Mouse (Mus musculus) limb, embryonic 14.5 days (tissue): ENCODE results near the gene Pam. TPM values are rescaled to one million over a fixed set of nuclear protein-coding genes. Genes with fewer than 3 reads are reported as not detected.
A peak's percentile ranks its signal among the peaks of the same experiment; 100 is the strongest.
"Not testable (repeated sequence)": the region's sequence is repeated elsewhere in the genome, so short reads cannot be mapped to it uniquely, and the experiment has no call there.

Experiments used
- ATAC-seq: fragments of 200-750 bp; cut with Nextera tagmentation; 2 replicates; pipeline ENCODE4 v1.8.0; 2017; ENCODE audit warnings: low read depth, moderate number of reproducible peaks, moderate TSS enrichment; ENCODE audit not compliant: low FRiP score
- DNase-seq: peaks from one replicate; pipeline ENCODE4 v3.0.0-alpha.2; 2015; ENCODE audit warnings: low spot score
- H3K27ac ChIP-seq: fragments of 300-500 bp; sonication (generic); replicated peaks from 2 replicates; pipeline ENCODE4 v1.5.1; 2014; ENCODE audit warnings: low read depth, mild to moderate bottlenecking, low read length, moderate library complexity, mixed read lengths
- H3K27me3 ChIP-seq: fragments of 300-500 bp; sonication (generic); 2 replicates; pipeline ENCODE4 v1.6.1; 2014; ENCODE audit warnings: low read length, mixed read lengths; ENCODE audit not compliant: control insufficient read depth, insufficient read depth
- H3K36me3 ChIP-seq: fragments of 300-500 bp; sonication (generic); 2 replicates; pipeline ENCODE4 v1.6.1; 2014; ENCODE audit warnings: mild to moderate bottlenecking, low read length, moderate library complexity, mixed read lengths; ENCODE audit not compliant: control insufficient read depth, insufficient read depth
- H3K4me1 ChIP-seq: fragments of 300-500 bp; sonication (generic); 2 replicates; pipeline ENCODE4 v1.6.1; 2014; ENCODE audit warnings: antibody characterized with exemption, low read length, mixed read lengths; ENCODE audit not compliant: control insufficient read depth, insufficient read depth
- H3K4me2 ChIP-seq: fragments of 300-500 bp; sonication (generic); replicated peaks from 2 replicates; pipeline ENCODE4 v1.6.1; 2014; ENCODE audit warnings: low read depth, mild to moderate bottlenecking, low read length, moderate library complexity; ENCODE audit not compliant: severe bottlenecking
- H3K4me3 ChIP-seq: fragments of 300-500 bp; sonication (generic); replicated peaks from 2 replicates; pipeline ENCODE4 v1.5.1; 2014; ENCODE audit warnings: low read length
- H3K9ac ChIP-seq: fragments of 300-500 bp; sonication (generic); 2 replicates; pipeline ENCODE4 v1.6.1; 2014; ENCODE audit warnings: mild to moderate bottlenecking, low read depth, low read length, moderate library complexity; ENCODE audit not compliant: severe bottlenecking
- H3K9me3 ChIP-seq: fragments of 300-500 bp; sonication (generic); 2 replicates; pipeline ENCODE4 v1.6.1; 2016; ENCODE audit warnings: low read length; ENCODE audit not compliant: control insufficient read depth
- POLR2A ChIP-seq: fragments of 200-500 bp; IDR thresholded peaks from 2 replicates; pipeline ENCODE4 v1.8.0; 2012; ENCODE audit warnings: inconsistent platforms, mild to moderate bottlenecking, moderate library complexity, borderline replicate concordance; ENCODE audit not compliant: insufficient read depth, insufficient read length; ENCODE audit errors: extremely low read depth
- WGBS: fragments of 180-500 bp; shearing (Covaris S2); extraction: QIAGEN DNeasy Blood & Tissue Kit; methylation state at CpG from one replicate; pipeline ENCODE4 v1.1.7; 2014; 5-methylcytosine and 5-hydroxymethylcytosine counted together
- polyA plus RNA-seq, 2 experiments: library from polyadenylated mRNA; depleted of rRNA in 1 of 2; stranded (reverse) in 1 of 2; unstranded in 1 of 2; fragments of >200 nt; fragmentation: Nextera tagmentation in 1 of 2; extraction: Ambion mirVana in 1 of 2; gene quantifications; 2 replicates each; pipeline versions ENCODE4 v1.2.1 to v1.2.3; 2012 to 2014

Gene Pam
- polyA plus RNA-seq, 2 experiments = 37.8 to 54.1 TPM

GRCm38 (mm10) chr1:98015564-98015963 is 79.9 kb downstream of the Pam start:
- no peaks in the 10 kb centered on the region for H3K27me3 ChIP-seq
- no peaks in the 10 kb centered on the region for H3K9me3 ChIP-seq
- no peak overlapping the region for H3K27ac ChIP-seq
- no peak overlapping the region for H3K4me3 ChIP-seq
- no peak overlapping the region for H3K9ac ChIP-seq
- ATAC-seq (no peak), DNase-seq (no peak)
- 63% methylated on average over 4 of the region's 4 CpGs for WGBS
- H3K4me2 ChIP-seq = no peak overlapping the region
- no peak for TF ChIP-seq POLR2A
- H3K4me1 ChIP-seq = no peaks in the 10 kb centered on the region
- no peaks in the 10 kb centered on the region for H3K36me3 ChIP-seq

- H3K4me2 ChIP-seq = no peak overlapping the region
- H3K27ac ChIP-seq = no peak overlapping the region
- DNase-seq (peak; percentile 84), ATAC-seq (peak; percentile 60; the same call in 1 of the 2 replicates)
- H3K27me3 ChIP-seq = no peaks in the 10 kb centered on the region
- WGBS = 55% methylated on average over 7 of the region's 7 CpGs
- H3K36me3 ChIP-seq = no peaks in the 10 kb centered on the region
- peaks cover 7% of the 10 kb centered on the region for H3K4me1 ChIP-seq
- no peak overlapping the region for H3K9ac ChIP-seq
- no peak overlapping the region for H3K4me3 ChIP-seq
- no peaks in the 10 kb centered on the region for H3K9me3 ChIP-seq
- no peak for TF ChIP-seq POLR2A
Measured at GRCm38 (mm10) chr1:98002561-98003425, 92.7 kb downstream of the Pam start.

GRCm38 (mm10) chr1:97999465-97999864 is 96.0 kb downstream of the Pam start:
- DNase-seq = no peak
- 72% methylated on average over 2 of the region's 2 CpGs for WGBS
- no peaks in the 10 kb centered on the region for H3K9me3 ChIP-seq

GRCm38 (mm10) chr1:97998961-97999360 is 96.5 kb downstream of the Pam start:
- peak; percentile 60 for DNase-seq
- H3K4me1 ChIP-seq = not testable (repeated sequence)

More at GRCm38 (mm10) chr1:97999465-97999864, 96.0 kb downstream of the Pam start:
- Histone ChIP-seq H3K4me1 (peaks cover 7% of the 10 kb centered on the region), H3K27me3 (no peaks in the 10 kb centered on the region), H3K9ac (no peak overlapping the region), H3K4me2 (no peak overlapping the region), H3K27ac (no peak overlapping the region), H3K36me3 (no peaks in the 10 kb centered on the region), H3K4me3 (no peak overlapping the region)
- ATAC-seq = no peak
- TF ChIP-seq POLR2A = no peak

GRCm38 (mm10) chr1:97997088-97997487 is 98.4 kb downstream of the Pam start:
- Histone ChIP-seq H3K27ac (no peak overlapping the region), H3K36me3 (no peaks in the 10 kb centered on the region), H3K4me2 (no peak overlapping the region), H3K9ac (no peak overlapping the region), H3K4me1 (no peaks in the 10 kb centered on the region; the same call in 1 of the 2 replicates), H3K27me3 (no peaks in the 10 kb centered on the region), H3K9me3 (no peaks in the 10 kb centered on the region), H3K4me3 (no peak overlapping the region)
- TF ChIP-seq POLR2A = no peak
- 100% methylated on average over 1 of the region's 1 CpGs for WGBS
- no peak for DNase-seq
- no peak for ATAC-seq

More at GRCm38 (mm10) chr1:97998961-97999360, 96.5 kb downstream of the Pam start:
- H3K4me3 ChIP-seq, H3K4me2 ChIP-seq, H3K36me3 ChIP-seq, H3K27me3 ChIP-seq, ATAC-seq, H3K27ac ChIP-seq, H3K9me3 ChIP-seq, H3K9ac ChIP-seq: not testable (repeated sequence)
- 47% methylated on average over 5 of the region's 5 CpGs for WGBS
